Mouse (Mus musculus) thymus, adult 2 months (tissue): Measurements from ENCODE around the gene Hist2h2aa2. TPM values are rescaled to one million over a fixed set of nuclear protein-coding genes. Genes with fewer than 3 reads are reported as not detected.

Experiments used
- DNase-seq: peaks from one replicate; pipeline ENCODE4 v3.0.0; 2021
- H3K27ac ChIP-seq: fragments of 200-500 bp; 2 replicates; pipeline ENCODE4 v1.5.1; 2012; ENCODE audit warnings: low read length, control low read depth; ENCODE audit not compliant: control insufficient read depth, insufficient read depth
- H3K27me3 ChIP-seq: fragments of 200-500 bp; 2 replicates; pipeline ENCODE4 v1.6.1; 2012; ENCODE audit warnings: mild to moderate bottlenecking, low read length, moderate library complexity, mixed read lengths; ENCODE audit not compliant: control insufficient read depth, insufficient read depth
- H3K36me3 ChIP-seq: fragments of 200-500 bp; 2 replicates; pipeline ENCODE4 v1.6.1; 2012; ENCODE audit warnings: mild to moderate bottlenecking, low read length, moderate library complexity; ENCODE audit not compliant: control insufficient read depth, insufficient read depth
- H3K4me1 ChIP-seq: fragments of 200-500 bp; replicated peaks from 2 replicates; pipeline ENCODE4 v1.6.1; 2012; ENCODE audit warnings: low read length; ENCODE audit not compliant: control insufficient read depth, insufficient read depth
- H3K4me3 ChIP-seq: fragments of 200-500 bp; 2 replicates; pipeline ENCODE4 v1.5.1; 2012; ENCODE audit warnings: mild to moderate bottlenecking, low read length, control low read depth, moderate library complexity; ENCODE audit not compliant: control insufficient read depth, insufficient read depth
- CTCF ChIP-seq: fragments of 200-500 bp; IDR thresholded peaks from 2 replicates; pipeline ENCODE4 v1.5.1; 2012; ENCODE audit warnings: mild to moderate bottlenecking, control low read depth, low read length, moderate library complexity, borderline replicate concordance; ENCODE audit not compliant: control insufficient read depth, poor library complexity, insufficient read depth; ENCODE audit errors: extremely low read depth
- POLR2A ChIP-seq: fragments of 200-500 bp; IDR thresholded peaks from 2 replicates; pipeline ENCODE4 v1.6.1; 2012; ENCODE audit warnings: mild to moderate bottlenecking, low read length, control low read depth, moderate library complexity; ENCODE audit not compliant: control insufficient read depth, poor library complexity, insufficient read depth; ENCODE audit errors: extremely low read depth
- WGBS: fragments of 180-500 bp; shearing (Covaris S2); methylation state at CpG from one replicate; pipeline ENCODE4 v1.1.7; 2018; 5-methylcytosine and 5-hydroxymethylcytosine counted together
- polyA plus RNA-seq: library from polyadenylated mRNA; depleted of rRNA; stranded (reverse); fragments of >200 nt; gene quantifications from 2 replicates; pipeline ENCODE4 v1.2.3, GENCODE M21; 2012

Hist2h2aa2 gene
- polyA plus RNA-seq, 1 experiment, result 255 TPM

GRCm38 (mm10) chr3:96267541-96267940 is 27.5 kb upstream of the Hist2h2aa2 start:
- no peak for DNase-seq
- 79% methylated on average over 4 of the region's 4 CpGs for WGBS
- H3K27ac ChIP-seq, result peak overlapping the region; percentile 58
- TF ChIP-seq POLR2A (no peak), CTCF (no peak)
- H3K27me3 ChIP-seq, result no peaks in the 10 kb centered on the region
- no peak overlapping the region for H3K4me3 ChIP-seq
- H3K4me1 ChIP-seq, result peaks cover 10% of the 10 kb centered on the region
- H3K36me3 ChIP-seq, result no peaks in the 10 kb centered on the region

- DNase-seq, result no peak
- WGBS, result 91% methylated on average over 8 of the region's 8 CpGs
- Histone ChIP-seq H3K27me3 (no peaks in the 10 kb centered on the region), H3K36me3 (no peaks in the 10 kb centered on the region), H3K27ac (no peak overlapping the region), H3K4me3 (no peak overlapping the region), H3K4me1 (peaks cover 18% of the 10 kb centered on the region)
- TF ChIP-seq POLR2A (no peak), CTCF (no peak)
Measured at GRCm38 (mm10) chr3:96266132-96266710, 26.1 kb upstream of the Hist2h2aa2 start.

- 62% methylated on average over 7 of the region's 7 CpGs for WGBS
- H3K4me3 ChIP-seq, result no peak overlapping the region
- TF ChIP-seq POLR2A (no peak), CTCF (no peak)
Measured at GRCm38 (mm10) chr3:96264404-96264949, 24.4 kb upstream of the Hist2h2aa2 start.

GRCm38 (mm10) chr3:96263558-96264403 is 23.7 kb upstream of the Hist2h2aa2 start:
- peak; percentile 54 for DNase-seq
- H3K4me3 ChIP-seq, result peak overlapping the region; percentile 75
- H3K36me3 ChIP-seq, result no peaks in the 10 kb centered on the region
- no peak for TF ChIP-seq POLR2A
- TF ChIP-seq CTCF, result no peak
- peak overlapping the region; percentile 94 for H3K27ac ChIP-seq
- WGBS, result 2% methylated on average over 27 of the region's 27 CpGs
- H3K4me1 ChIP-seq, result peaks cover 15% of the 10 kb centered on the region
- H3K27me3 ChIP-seq, result no peaks in the 10 kb centered on the region

More at GRCm38 (mm10) chr3:96264404-96264949, 24.4 kb upstream of the Hist2h2aa2 start:
- H3K27me3 ChIP-seq, result no peaks in the 10 kb centered on the region
- peaks cover 15% of the 10 kb centered on the region for H3K4me1 ChIP-seq
- DNase-seq, result no peak
- H3K36me3 ChIP-seq, result no peaks in the 10 kb centered on the region
- peak overlapping the region; percentile 94 for H3K27ac ChIP-seq

- WGBS, result under 1% methylated on average over 40 of the region's 40 CpGs
- H3K27me3 ChIP-seq, result no peaks in the 10 kb centered on the region
- H3K4me3 ChIP-seq, result peak within 1 kb of the TSS; percentile 75
- peak within 1 kb of the TSS; percentile 94 for H3K27ac ChIP-seq
- H3K4me1 ChIP-seq, result peaks cover 15% of the 10 kb centered on the region
- no peak for TF ChIP-seq CTCF
- TF ChIP-seq POLR2A, result peak; percentile 92
- peak; percentile 92 for DNase-seq
- no peaks in the 10 kb centered on the region for H3K36me3 ChIP-seq
Measured at GRCm38 (mm10) chr3:96262979-96263550, 23.0 kb upstream of the Hist2h2aa2 start, which contains the start of gene Hist2h4. Gene Hist2h4 (minus strand): TSS chr3:96263311.
